Mouse (Mus musculus) forebrain, embryonic 14.5 days (tissue): ENCODE results near the gene Eif5a. TPM values are rescaled to one million over a fixed set of nuclear protein-coding genes. Genes with fewer than 3 reads are reported as not detected.

Experiments
- ATAC-seq: fragments of 200-750 bp; cut with Nextera tagmentation; 2 replicates; pipeline ENCODE4 v1.8.0; 2017; ENCODE audit warnings: mild to moderate bottlenecking, moderate library complexity
- DNase-seq: peaks from one replicate; pipeline ENCODE4 v3.0.0-alpha.2; 2015; ENCODE audit warnings: low spot score
- H3K27ac ChIP-seq: fragments of 300-500 bp; sonication (generic); 2 replicates; pipeline ENCODE4 v1.5.1; 2014; ENCODE audit warnings: low read depth, mild to moderate bottlenecking, control low read depth, low read length, moderate library complexity
- H3K27me3 ChIP-seq: fragments of 300-500 bp; sonication (generic); replicated peaks from 2 replicates; pipeline ENCODE4 v1.6.1; 2014; ENCODE audit warnings: low read length, control low read depth, mixed read lengths; ENCODE audit not compliant: control insufficient read depth, insufficient read depth
- H3K36me3 ChIP-seq: fragments of 300-500 bp; sonication (generic); 2 replicates; pipeline ENCODE4 v1.6.1; 2014; ENCODE audit warnings: low read length, control low read depth; ENCODE audit not compliant: control insufficient read depth, insufficient read depth
- H3K4me1 ChIP-seq: fragments of 300-500 bp; sonication (generic); 2 replicates; pipeline ENCODE4 v1.6.1; 2014; ENCODE audit warnings: antibody characterized with exemption, low read length, control low read depth; ENCODE audit not compliant: control insufficient read depth, insufficient read depth
- H3K4me2 ChIP-seq: fragments of 300-500 bp; sonication (generic); 2 replicates; pipeline ENCODE4 v1.6.1; 2014; ENCODE audit warnings: mild to moderate bottlenecking, control low read depth, low read length
- H3K4me3 ChIP-seq: fragments of 300-500 bp; sonication (generic); 2 replicates; pipeline ENCODE4 v1.5.1; 2014; ENCODE audit warnings: low read depth, low read length, control low read depth
- H3K9ac ChIP-seq: fragments of 300-500 bp; sonication (generic); 2 replicates; pipeline ENCODE4 v1.6.1; 2014; ENCODE audit warnings: mild to moderate bottlenecking, low read length, control low read depth, moderate library complexity
- H3K9me3 ChIP-seq: fragments of 300-500 bp; sonication (generic); replicated peaks from 2 replicates; pipeline ENCODE4 v1.6.1; 2016; ENCODE audit warnings: low read length, control low read depth, mixed read lengths; ENCODE audit not compliant: control insufficient read depth
- WGBS: fragments of 180-500 bp; shearing (Covaris S2); extraction: QIAGEN DNeasy Blood & Tissue Kit; methylation state at CpG from one replicate; pipeline ENCODE4 v1.1.7; 2014; 5-methylcytosine and 5-hydroxymethylcytosine counted together
- polyA plus RNA-seq: library from polyadenylated mRNA; unstranded; fragments of >200 nt; fragmentation: Nextera tagmentation; extraction: Ambion mirVana; gene quantifications from 2 replicates; pipeline ENCODE4 v1.2.1, GENCODE M21; 2014

Eif5a gene
- polyA plus RNA-seq, 1 experiment from 2014 or later: 1,277 TPM

DNA sequence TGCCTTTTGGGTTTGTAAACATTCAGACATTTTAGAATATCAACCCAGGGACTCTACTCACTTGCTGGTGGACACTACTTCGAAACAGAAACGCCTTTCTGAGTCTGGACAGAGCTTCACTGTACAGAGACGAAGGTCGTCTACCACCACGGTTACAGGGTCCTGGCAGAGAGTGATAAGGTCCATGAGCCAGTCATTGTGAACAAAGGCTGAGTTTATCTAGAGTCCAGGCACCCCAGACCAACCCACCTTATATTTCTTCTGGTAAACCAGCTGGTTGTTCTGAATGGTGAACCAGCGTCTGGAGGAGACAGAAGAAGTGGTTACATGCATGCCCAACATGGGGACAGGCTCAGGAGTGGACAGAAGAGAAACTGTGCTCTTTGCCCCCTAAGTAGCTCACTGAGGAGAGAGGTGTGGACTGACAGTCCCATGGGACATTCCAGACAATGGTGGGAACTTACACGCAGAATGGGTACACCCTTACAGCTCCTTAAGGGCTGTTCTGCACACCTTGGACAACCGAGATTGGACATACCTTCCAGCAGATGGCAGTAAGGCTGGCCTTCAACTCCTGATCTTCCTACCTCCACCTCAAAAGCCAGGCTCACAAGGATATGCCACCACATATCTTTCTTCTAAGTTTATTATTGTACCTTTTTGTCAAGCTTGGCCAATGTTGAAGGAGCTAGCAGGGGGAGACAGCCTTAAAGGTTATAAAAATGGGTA, 34.7 kb downstream of the Eif5a start:
- ATAC-seq (no peak), DNase-seq (no peak)
- Histone ChIP-seq H3K4me1 (no peaks in the 10 kb centered on the region), H3K4me3 (no peak overlapping the region), H3K27me3 (no peaks in the 10 kb centered on the region), H3K36me3 (no peaks in the 10 kb centered on the region), H3K4me2 (no peak overlapping the region), H3K27ac (no peak overlapping the region), H3K9ac (no peak overlapping the region), H3K9me3 (no peaks in the 10 kb centered on the region)
- 73% methylated on average over 8 of the region's 8 CpGs for WGBS

DNA sequence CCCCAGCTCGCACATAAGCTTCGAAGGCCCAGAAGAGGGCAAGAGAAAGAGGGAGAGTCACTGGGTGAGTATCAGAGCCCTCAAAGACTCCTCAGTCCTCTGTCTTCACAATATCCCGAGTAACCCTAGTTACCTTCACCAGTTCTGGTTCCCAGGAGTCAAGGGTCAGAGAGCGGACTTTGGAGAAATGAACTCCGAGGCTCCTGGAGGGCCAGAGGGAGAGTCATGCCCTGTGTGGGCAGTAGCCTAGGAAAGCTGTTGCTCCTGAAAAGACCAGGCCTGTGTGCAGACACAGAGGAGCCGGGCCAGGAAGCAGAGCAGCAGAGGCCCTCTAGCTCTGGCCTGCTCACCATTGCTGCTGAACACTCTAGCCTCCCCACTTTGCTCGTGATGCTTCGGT, 37.1 kb downstream of the Eif5a start:
- Histone ChIP-seq H3K36me3 (no peaks in the 10 kb centered on the region), H3K4me3 (no peak overlapping the region), H3K4me1 (peaks cover 4% of the 10 kb centered on the region), H3K27ac (no peak overlapping the region), H3K9me3 (no peaks in the 10 kb centered on the region), H3K4me2 (no peak overlapping the region), H3K27me3 (0 out of 2 replicates have a peak, but pooled peaks cover 7% of the 10 kb centered on the region), H3K9ac (no peak overlapping the region)
- ATAC-seq (no peak), DNase-seq (no peak)
- 88% methylated on average over 8 of the region's 8 CpGs for WGBS

DNA sequence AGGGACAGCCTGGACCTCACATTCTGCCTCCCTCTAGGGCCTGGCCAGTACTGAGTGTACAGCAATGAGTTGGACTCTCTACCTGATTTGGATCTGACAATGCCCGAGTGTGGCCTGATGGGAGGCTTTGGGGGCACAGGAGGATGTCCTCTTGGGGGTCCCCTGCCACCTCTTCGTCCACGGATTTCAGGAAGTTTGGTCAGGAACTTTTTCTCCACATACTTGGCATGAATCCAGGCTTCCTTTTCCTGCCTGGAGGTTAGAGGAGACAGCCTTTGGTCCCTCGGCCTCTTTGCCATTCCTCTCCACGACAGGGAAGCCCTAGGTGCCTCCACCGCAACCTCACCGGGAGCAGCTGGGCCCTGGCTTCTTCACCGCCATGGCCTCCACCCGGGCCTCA, 37.5 kb downstream of the Eif5a start:
- WGBS: 87% methylated on average over 9 of the region's 9 CpGs
- Histone ChIP-seq H3K4me1 (peaks cover 4% of the 10 kb centered on the region), H3K9me3 (no peaks in the 10 kb centered on the region), H3K36me3 (no peaks in the 10 kb centered on the region), H3K27me3 (0 out of 2 replicates have a peak, but pooled peaks cover 7% of the 10 kb centered on the region), H3K4me2 (no peak overlapping the region), H3K27ac (no peak overlapping the region), H3K9ac (no peak overlapping the region), H3K4me3 (no peak overlapping the region)
- ATAC-seq (no peak), DNase-seq (no peak)

DNA sequence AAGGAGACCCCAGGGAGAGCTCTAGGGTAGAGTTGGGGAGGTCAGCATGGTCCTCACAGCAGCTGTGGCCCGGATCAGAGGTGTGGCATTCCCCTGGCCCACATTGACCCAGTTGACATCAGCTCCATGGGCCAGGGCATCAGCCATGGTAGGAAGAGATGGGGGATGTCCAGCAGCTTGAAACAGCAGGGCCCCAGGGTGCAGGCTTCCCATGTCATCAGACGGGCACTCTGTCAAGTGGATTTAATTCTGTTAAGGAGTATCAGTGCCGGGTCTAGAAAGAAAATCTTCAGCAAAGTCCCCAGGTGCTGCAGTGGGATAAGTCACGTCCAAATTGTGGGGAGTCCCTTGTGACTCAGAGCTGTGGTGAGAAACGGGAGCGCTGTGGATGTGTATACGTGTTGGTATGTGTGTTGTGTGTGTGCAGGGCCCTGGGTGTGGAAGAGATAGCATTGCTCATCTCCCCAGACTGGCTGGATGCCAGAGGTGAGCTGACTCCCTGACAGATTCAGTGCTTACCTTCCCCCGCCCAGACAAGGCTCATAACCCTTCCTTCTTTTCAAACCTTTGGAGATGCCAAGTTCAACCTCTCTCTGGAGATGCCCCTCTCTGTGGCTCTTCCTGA, 38.1 kb downstream of the Eif5a start:
- DNase-seq (no peak), ATAC-seq (no peak)
- Histone ChIP-seq H3K4me1 (peaks cover 4% of the 10 kb centered on the region), H3K9me3 (no peaks in the 10 kb centered on the region), H3K4me3 (no peak overlapping the region), H3K27me3 (0 out of 2 replicates have a peak, but pooled peaks cover 7% of the 10 kb centered on the region), H3K4me2 (no peak overlapping the region), H3K9ac (no peak overlapping the region), H3K36me3 (no peaks in the 10 kb centered on the region), H3K27ac (no peak overlapping the region)
- 85% methylated on average over 8 of the region's 8 CpGs for WGBS

DNA sequence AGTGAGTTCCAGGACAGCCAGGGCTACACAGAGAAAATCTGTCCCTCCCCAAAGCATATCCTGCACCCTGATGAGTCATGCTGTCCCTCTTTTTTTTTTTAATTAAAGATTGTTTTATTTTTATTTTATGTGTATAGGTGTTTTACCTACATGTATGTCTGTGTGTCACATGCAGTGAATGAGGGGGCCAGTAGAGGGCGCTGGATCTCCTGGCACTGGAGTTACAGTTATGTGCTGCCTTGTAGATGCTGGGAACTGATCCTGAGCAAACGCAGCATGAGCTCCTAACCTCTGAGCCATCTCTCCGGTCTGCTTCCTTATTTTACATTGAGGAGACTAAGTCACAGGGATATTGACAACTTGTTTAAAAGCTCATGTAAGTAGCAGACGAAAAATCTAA, 38.7 kb downstream of the Eif5a start:
- DNase-seq (no peak), ATAC-seq (no peak)
- H3K36me3 ChIP-seq: no peaks in the 10 kb centered on the region
- H3K27me3 ChIP-seq: 0 out of 2 replicates have a peak, but pooled peaks cover 7% of the 10 kb centered on the region
- H3K9ac ChIP-seq: no peak overlapping the region
- H3K4me2 ChIP-seq: no peak overlapping the region
- 65% methylated on average over 4 of the region's 4 CpGs for WGBS
- peaks cover 4% of the 10 kb centered on the region for H3K4me1 ChIP-seq
- H3K9me3 ChIP-seq: no peaks in the 10 kb centered on the region
- no peak overlapping the region for H3K4me3 ChIP-seq
- no peak overlapping the region for H3K27ac ChIP-seq

DNA sequence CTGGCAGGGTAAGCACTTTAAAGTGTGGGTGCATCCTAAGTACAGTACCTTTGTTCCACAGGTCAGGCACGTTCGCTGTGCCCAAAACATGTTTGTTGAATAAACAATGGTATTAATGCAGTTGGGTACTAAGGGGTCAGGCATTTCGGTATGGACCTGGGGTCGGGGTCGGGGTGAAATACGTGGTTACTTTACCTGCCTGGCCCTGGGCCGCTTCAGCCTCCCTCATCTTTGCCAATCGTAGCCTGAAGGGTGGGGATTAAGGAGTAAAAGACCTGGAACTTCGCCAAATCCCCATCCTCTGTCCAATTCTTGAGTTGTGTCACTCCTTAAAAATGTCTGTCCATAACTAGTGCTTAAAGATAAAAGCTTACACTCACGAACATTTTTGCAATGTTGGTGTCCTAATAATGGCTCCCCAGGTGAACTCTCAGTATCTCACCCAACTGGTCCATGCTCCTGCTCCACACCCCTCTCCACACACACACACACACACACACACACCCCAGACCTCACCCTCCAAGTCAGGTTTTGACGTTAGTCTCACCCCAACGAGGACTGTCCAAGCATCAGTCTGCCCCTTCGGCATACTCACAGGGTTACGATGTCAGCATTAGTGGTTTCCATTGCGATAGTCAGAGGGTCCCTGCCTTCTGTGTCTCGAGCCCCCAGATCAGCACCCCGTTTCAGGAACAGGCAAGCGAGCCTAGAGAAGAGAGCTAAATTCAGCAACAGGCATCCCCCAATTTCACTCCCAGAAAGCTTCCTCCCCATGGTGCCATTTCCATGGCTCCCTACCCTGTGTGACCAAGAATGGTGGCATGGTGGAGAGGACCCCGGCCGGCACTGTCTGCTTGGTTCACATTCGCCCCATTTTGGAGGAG, 39.7 kb downstream of the Eif5a start:
- H3K36me3 ChIP-seq: no peaks in the 10 kb centered on the region
- 59% methylated on average over 21 of the region's 21 CpGs for WGBS
- H3K4me3 ChIP-seq: peak overlapping the region; percentile 29; the same call in 1 of the 2 replicates
- peaks cover 4% of the 10 kb centered on the region for H3K4me1 ChIP-seq
- no peaks in the 10 kb centered on the region for H3K9me3 ChIP-seq
- H3K9ac ChIP-seq: no peak overlapping the region
- H3K27me3 ChIP-seq: 0 out of 2 replicates have a peak, but pooled peaks cover 7% of the 10 kb centered on the region
- no peak overlapping the region for H3K27ac ChIP-seq
- DNase-seq (no peak), ATAC-seq (no peak)
- peak overlapping the region; percentile 62 for H3K4me2 ChIP-seq

DNA sequence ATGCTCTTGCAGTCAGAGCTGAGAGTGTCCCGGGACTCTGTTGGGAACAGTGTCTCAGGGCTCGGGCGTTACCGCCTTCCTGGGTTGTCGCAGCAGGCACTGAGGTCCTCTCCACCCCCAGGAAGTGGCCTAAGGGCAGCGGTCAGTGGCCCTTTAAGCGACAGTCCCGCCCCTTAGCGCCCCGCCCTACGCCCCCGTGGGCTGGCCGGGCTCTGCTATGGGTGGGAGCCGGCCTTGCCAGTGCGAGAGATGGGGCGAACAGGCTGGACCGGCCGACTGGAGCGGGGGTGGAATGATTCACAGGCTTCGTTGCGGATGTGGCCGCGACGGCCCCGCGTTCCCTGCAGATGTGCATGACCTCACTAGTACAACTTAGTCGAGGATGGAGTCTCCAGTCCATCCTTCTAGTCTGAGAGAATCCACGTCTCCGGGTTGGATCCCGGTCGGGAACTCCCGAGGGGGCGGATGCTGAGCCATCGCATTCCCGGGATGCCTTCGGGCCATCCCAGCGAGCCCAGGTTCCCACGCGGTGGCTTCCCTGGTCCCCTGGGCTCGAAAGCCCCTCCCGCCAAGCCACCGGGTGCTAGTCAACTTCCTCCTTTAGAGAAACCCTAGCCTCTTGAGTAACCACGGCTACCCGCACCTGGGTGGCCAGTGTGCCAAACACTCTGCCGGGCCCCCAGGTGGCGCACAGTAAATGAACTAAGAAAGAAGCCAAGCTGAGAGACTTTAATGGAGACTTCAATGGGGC, 40.7 kb downstream of the Eif5a start, which contains the start of gene Kctd11:
Gene Kctd11, minus strand, starts transcription at position 554 of the 751 bp plus-strand sequence.
- H3K27ac ChIP-seq: peak within 1 kb of the TSS; percentile 10; the same call in 1 of the 2 replicates
- no peaks in the 10 kb centered on the region for H3K36me3 ChIP-seq
- DNase-seq: peak; percentile 59
- H3K9ac ChIP-seq: peak within 1 kb of the TSS; percentile 51
- ATAC-seq: peak; percentile 83
- WGBS: under 1% methylated on average over 46 of the region's 46 CpGs
- peak within 1 kb of the TSS; percentile 62 for H3K4me2 ChIP-seq
- H3K4me3 ChIP-seq: peak within 1 kb of the TSS; percentile 29
- 0 out of 2 replicates have a peak, but pooled peaks cover 7% of the 10 kb centered on the region for H3K27me3 ChIP-seq
- H3K9me3 ChIP-seq: no peaks in the 10 kb centered on the region
- H3K4me1 ChIP-seq: peaks cover 4% of the 10 kb centered on the region

DNA sequence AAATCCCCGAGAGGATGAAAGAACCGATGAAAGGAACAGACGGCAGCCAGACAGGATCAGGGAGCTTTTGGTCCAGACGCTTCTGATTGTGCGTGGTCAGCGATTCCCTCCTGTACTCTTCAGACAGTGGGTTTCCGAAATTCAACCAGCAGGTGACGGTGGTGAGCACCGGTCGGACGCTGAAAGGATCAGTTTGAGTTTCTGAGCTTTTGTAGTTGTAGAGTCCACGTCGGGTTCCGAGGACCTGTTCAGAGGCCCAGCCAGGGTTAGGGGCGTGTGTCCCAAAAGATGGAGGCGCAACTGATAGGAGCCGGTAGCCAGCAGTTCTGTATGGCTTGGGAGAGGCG, 41.3 kb downstream of the Eif5a start:
- Histone ChIP-seq H3K4me1 (peaks cover 4% of the 10 kb centered on the region), H3K36me3 (no peaks in the 10 kb centered on the region), H3K9me3 (no peaks in the 10 kb centered on the region), H3K27ac (peak overlapping the region; percentile 10; the same call in 1 of the 2 replicates), H3K9ac (peak overlapping the region; percentile 51), H3K4me3 (peak overlapping the region; percentile 29), H3K27me3 (0 out of 2 replicates have a peak, but pooled peaks cover 7% of the 10 kb centered on the region), H3K4me2 (peak overlapping the region; percentile 62)
- under 1% methylated on average over 18 of the region's 18 CpGs for WGBS
- DNase-seq (peak; percentile 71), ATAC-seq (peak; percentile 45)
